Mouse (Mus musculus): Measurements from ENCODE around the gene Kbtbd12.

The Kbtbd12 gene

DNA sequence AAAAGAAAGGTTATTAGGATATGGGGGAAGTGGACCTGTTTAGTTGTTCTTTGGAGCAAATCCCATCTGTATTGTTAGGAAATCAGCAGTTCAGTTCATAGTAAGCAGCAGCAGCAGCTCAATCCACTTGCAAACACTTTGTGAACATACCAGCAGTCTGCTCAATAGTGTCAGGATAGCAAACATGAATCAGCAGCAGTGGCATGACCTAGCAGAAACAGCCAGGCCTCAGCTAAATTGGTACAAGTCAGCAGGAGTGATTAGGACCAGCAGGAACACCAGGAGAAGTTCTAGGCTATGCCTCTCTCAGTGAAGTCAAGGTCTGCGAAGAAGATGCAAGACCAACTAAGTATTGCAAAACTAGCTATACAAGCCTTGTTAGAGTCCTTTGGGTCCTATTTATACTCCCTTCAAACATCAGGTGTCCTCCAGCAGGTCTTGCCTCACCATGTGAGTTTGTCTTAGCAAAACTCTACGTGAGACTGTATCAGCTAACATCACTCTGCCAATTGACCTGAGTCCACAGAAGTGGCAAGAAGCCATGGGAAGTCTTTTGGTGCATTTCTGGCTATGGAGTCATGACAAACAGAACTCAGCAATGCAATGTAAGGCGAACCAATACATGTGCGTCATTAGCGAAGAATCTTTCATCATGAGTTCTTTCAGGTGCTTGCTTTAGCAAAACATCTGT, at the start of gene Kbtbd12:
Gene Kbtbd12, minus strand, starts transcription at position 340 of the 691 bp plus-strand sequence.
- no peak for DNase-seq

DNA sequence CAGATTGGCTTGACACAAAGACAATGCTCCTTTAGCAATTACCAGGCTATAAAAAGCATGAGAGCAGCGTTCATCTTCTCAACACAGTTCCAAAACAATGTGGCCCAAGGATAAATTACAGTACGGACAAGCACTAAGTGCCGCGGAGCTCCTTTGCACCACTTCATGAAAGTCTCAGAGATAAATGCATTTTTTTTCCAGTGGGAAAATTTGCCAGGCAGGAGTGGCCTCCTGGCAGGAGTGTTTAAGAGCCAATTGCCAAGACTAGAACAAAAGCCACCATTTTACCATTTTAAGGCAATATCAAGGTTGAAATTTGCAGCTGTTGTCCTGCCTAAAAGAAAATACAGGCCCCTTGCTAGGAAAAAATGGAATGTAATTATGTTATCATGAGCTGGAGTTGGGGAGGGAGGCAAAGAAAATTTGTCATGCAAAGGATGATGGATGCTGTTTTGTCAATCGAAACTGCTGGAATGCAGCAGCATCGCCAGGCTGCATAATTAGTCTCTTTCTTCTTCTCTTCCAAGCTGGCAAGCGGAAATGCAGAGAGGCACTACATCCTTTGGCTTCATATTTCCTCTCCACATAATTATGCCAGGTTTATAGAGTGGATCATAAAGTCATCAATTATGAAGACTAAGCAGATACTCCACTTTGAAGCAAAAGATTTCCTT, 45.8 kb upstream of the Kbtbd12 start:
- DNase-seq, result no peak

DNA sequence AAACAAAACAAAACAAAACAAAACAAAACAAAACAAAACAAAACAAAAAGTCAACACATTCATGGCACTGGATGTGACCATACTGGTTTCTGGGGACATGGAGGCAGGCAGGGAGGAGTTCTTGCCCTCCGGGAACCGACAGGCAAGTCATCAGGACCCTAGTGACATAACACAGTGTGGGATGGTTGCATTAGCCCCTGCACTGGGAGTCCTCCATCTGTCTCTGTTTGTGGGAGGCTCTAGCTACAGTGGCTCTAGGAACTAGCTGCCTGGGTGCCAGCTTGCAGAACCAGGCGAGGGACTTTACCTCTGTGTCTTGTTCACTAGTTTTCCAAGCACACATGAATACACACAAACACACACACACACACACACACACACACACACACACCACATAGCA, 43.3 kb upstream of the Kbtbd12 start:
- no peak for DNase-seq

DNA sequence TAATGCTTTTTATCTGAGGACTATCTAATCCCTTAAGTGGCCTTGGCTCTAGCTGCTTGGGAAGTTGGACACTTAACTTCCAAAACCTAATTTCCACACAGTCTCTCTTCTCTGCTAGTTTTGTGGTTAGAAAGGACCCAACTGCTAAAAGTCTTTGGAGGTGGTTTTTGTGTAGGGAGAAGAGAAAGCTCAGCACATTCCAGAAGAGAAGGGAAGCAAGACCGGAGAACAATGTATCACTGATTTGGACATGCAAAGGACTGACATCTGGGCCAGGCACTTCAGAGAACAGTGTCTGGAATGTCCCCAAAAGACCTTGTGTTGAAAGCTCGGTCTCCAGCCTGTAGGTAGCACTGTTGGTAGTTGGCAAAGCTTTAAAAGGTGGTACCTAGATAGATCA, 40.0 kb upstream of the Kbtbd12 start:
- peak; percentile 23 for DNase-seq

DNA sequence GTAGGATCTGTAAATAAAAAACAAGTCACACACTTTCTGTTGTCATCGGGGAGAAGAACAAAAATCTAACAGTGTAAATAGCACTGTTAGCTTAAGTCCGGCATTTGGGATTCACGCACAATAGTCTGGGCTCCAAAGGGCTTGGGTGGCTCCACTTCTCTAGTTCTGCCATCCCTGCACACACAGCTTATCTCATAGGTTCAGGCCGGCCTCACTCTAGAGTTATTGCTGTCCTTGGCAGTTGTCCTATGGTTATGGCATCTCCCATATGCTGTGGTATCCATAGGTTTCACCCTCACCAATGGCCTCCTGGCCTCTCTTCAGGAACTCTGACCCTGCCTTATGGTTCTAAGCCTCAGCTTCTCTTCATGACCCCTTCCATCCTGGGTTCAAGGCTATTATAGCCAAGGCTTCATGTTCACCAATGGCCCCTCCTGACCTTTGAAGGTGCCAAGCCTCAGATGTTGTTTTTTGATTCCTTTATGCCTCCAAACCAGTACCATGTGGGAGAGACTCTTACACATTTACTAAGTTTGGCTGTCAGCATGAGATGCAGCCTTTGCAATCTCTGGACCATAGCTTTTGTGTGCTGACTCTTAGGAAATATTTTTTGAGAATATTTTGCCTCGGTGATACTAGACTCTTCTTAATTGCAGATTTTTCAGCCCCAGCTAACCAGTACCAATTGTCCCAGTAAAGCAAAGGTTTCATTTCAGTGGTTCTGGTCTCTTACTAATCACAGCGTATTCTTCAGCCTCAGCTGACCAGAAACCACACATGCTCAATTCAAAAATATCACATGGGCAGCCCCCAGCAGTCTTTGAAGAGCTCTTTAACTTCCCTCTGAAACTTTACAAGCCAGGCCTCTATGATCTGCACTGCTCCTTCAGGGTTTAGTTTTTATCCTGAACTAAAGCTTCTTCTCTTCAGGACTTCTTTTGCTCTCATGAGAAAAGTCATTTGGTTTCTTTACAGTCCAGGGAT, 39.3 kb upstream of the Kbtbd12 start:
- DNase-seq, result no peak

DNA sequence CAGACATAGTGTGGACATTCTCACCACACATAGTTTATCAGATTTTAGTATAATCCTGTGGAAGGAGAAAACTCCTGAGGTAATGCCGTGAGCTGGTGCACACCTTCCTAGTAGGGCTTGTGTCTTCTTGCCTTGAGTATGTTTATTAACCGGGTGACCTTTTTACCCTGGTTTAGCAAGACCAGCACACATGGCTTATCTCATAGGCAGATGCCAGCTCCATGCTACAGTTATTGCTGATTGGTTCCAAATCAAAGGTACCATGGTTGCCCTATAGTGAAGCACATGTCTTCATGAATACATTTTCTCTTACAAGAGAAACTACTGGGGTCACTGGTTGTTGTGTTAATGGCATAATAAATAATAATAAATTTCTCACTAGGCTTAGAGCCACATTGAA, 38.1 kb upstream of the Kbtbd12 start:
- no peak for DNase-seq

DNA sequence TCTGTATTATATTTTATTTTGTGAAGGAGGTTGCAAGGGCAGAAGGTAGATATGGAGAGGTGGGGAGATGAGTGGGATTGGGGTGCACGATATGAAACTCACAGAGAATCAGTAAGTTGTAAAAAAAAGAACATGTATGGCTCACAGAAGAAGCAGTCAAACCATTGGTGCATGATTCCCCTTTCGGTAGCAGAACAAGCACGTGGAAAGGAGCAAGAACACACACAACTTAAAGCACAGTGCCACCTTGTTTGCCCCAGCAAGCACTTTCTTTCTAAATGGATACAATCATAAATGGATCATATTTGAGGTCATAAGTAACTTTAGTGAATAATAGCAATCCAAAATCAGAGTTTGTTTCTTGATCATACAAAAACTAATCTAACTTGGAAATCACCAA, 24.5 kb upstream of the Kbtbd12 start:
- no peak for DNase-seq

DNA sequence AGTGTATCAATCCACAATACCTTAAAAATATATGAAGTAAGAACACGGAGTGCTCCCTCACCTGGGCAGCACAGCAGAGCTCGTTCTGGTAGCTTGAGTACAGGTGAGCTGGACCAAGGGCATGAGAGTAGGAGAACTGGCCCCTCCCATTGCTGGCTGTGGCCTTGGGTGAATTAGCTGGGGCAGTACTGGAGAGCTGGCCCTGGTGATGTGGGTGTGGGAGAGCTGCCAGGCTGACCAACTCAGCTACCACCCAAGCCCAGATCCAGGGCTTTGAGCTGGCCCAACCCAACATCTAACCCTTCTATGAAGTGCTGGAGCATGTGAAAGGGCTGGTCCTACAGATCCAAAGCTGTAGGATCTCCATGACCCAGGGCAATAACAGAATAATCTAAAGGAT, 23.9 kb upstream of the Kbtbd12 start:
- DNase-seq, result peak; percentile 41

DNA sequence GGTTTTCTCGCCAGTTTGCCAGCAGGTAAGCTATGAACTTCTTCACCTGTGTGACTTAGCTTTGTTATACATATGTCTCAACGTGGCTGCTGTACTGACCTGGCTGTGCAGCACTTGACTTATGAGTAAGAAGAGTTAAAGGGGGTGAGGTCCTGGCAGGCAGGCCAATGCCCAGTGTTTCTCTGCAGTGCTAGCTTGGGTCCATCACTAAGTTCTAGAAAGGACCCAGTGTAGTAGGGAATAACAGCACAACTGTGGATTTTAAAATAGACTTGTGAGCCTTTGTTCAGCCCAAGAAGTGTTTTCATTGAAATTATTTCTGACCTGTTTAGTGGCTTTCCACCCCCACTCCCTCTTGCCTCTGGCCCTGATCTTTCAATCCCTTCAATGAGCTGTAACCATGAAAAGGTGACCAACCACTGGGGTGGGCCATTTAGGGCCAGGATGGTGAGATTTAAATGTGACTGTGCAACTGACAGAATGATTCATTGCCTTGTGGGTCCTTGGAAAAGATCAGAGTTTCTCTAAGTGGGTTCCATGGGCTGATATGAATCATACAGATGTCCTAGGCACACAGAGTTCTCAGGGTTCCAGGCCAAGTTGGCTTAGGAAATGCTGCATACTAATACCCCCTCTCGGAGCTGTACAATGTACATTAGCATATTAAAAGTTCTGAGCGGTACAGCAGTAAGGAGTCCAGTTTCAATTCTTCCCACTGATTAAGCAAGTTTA, 10.0 kb upstream of the Kbtbd12 start:
- DNase-seq, result peak; percentile 46

DNA sequence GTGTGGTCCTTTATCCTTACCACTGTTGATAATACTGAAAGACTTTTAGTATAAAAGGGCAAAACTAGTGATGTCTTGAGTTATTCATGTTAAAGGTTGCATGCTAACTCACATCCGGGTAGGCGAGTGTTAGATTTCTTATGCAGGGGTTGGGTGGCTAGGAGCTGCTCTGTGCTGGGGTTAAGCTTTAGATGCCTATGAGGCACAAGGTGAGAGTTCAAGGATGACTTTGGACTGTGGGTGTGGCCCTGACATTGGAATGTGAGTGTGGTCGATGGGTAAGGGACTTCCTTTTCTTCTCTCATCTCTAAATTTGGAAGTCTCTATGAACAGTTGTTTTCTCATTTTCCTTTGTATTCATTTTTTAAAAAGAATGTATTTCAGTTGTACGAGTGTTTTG, 7.0 kb upstream of the Kbtbd12 start:
- DNase-seq, result no peak

DNA sequence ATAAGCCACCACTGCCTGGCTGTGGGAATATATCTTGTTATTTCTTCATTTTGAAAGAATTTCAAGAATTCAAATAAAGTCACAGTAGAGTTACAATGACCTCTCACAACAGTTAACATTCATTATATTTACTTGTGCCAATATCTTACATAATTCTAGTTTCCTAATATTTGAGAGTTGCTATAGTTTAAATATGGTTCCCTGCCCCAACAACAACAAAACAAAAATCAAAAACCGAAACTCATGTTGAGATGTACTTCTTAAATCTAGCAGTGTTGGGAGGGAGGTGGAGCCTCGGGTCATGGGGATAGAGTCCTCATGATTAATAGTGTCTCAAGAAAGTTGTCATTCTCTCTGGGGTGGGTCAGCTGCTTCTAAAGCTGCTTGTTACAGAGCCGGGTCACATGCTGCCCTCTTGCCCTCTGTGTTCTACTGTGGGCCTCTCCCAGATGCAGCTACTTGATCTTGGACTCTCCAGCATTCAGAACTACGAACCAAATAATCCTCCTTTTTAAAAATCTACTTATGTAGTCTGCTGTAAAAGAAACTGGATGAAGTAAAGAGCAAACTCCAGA, 3.7 kb upstream of the Kbtbd12 start:
- peak; percentile 50 for DNase-seq

DNA sequence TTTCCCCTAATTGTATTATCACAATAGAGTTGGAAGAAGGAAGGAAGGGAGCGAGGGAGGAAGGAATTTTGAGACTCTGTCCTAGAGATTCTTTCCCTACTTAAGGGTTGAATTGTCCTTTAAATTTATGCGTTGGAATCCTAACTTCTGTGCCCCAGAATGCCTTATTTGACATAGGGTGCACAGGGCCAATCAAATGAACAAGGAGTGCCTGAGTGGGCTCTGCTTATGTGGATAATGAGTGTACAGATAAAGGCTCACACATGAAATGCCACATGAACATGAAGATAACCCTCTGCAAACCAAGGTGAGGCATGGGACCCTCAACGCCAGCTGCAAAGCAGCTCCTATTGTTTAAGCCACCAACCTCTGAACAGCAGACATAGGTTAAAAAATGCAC, 2.6 kb upstream of the Kbtbd12 start:
- no peak for DNase-seq

DNA sequence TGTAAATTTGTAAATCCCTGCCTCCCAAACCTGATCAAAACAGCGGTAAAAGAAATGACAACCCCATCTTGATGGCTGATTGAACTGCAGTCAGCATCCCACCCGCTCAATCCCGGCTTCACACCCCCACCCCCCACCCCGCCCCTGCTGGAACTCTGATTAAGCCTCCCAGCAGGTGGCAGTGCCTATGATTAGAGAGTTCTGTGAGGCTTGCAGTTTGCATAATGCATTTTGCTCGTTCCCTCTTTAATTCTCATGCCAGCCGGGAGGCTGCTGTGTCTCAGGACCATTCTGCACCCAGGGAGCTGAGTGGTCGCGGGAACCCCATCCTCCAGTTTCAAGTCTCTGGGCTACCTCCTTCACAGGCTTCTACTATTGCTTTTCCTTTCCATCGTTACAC, 2.2 kb upstream of the Kbtbd12 start:
- no peak for DNase-seq

DNA sequence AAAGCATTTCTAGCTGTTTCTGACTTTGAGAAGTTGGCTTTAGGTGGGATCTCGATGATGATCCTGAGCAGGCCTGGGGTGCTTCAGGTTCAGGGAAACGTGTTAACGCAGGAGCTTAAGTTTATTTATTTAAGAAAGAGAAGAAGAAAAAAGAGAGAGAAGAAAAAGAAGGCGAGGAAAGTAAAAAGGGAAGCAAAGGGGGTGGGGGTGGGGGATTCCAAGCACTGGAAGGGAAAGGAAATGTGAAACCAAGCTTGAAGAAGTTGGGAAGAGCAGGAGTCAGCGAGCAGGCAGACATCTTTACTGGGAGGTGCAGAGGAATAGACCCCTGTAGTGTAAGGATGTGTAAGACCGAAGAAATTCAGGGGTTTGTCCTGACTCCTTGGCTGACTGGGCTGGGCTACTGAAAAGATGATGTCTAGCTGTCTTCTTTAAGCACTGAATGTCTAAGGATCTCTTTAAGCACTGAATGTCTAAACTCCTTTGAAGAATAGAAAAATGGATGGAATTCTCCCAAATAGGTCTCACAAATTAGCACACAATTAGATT, 1.7 kb upstream of the Kbtbd12 start:
- no peak for DNase-seq

DNA sequence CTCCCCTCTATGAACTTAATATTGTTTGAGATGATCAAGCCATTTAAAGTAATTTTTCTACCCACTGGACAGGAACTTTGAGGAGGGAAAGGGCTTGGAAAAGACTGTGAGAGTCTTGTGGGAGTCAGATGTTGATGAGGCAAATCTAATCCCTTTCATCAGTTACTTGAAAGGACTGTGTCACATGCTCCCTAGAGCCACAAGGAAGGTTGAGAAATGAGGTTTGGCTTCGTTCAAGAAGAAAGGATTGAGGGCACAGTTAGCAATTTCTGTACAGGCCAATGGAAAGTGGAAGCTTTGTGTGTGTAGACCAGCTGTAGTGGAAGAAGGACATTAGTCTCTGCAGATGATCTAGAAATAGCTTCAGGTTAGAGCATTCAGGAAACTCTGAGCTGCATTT, 1.2 kb upstream of the Kbtbd12 start:
- DNase-seq, result no peak

DNA sequence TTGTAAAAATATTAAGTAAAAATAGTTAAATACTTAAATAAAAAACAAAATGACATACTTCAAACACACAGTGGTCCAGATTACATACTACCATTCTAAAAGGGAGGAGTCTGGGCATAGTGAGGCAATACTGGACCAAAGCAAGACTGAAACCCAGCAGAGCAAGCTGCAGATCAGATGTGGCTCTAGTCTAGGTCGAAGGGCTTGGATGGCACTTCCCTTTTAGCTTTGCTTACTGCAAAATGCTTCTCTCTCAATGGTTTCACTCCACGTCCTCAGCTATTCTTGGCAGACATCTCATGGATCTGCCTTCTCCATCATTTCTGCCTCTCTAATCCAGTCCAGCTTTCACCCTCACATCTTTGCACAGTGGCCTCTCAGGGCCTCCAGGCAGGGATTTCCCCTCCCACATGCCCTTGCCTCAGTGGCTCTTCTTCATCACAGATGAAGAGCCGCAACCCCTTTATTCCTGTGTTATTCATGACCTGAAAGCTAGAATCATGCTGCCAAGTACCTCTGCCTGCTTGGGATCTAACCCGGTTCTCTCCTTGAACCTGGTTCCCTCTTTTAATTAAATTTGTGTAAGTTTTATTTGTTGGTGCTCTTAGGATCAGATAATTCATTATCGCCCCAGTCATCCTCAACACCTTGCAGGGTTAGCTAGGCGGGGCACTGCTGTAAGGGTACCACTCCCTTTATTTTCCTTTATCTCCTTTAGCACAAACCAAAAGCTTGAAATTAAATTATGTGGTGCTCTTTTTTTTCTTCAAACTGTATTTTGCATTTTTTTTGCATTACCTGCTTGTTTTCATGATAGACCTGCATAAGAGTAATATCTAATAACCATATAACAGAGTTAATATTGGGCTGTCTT, 1.6 kb downstream of the Kbtbd12 start:
- DNase-seq, result no peak

DNA sequence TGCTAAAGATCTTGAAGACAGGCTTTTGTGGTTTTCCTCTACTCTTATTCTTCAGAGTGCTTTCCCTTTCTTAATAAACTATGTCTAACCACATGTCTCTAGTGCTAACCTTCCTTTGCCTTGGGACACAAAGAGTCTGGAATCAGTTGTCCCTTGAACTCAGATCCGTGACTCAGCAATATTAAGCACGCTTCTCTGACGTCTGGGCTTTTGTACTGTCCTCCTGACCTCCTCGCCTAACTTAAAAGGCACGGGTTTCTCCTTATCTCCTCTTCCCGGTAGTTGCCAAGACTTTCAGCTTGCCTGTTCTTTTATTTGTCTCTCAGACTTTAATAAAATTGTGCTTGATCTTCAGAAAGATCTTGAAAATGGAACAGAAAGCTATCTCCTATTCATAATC, 6.5 kb downstream of the Kbtbd12 start:
- no peak for DNase-seq

DNA sequence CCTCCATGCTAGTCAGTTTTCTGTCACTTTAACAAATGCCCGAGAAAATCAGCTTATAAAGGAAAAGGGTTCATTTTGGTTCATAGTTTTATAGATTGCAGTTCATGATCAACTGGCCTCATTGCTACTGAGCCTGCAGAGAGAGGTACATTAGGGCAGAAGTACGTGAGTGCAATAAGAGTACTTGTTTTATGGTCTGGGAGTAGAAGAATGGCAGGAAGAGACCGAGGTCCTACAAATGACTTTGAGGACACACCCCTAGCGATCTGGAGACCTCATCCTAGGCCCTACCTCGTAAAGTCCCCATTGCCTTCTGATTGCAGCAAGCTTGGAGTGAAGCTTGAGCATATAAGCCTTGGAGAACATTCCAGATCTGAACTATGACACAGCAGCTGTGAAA, 7.2 kb downstream of the Kbtbd12 start:
- no peak for DNase-seq

DNA sequence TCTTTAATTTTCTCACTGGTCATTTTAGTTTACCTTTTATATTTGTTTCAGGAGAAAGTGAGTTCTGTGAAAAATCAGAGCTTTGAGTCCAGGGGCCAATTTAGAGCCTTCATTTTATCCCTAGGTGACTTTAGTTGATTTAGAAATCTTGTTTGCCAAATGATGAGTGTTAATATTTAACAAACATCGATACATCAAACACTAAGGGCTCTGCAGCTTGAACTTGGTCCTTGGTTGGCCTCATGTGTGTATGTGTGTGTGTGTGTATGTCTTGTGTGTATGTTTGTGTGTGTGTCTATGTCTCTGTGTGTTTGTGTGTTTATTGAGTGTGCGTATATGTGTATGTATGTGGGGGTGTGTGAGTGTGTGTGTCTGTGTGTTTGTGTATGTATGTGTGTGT, 7.9 kb downstream of the Kbtbd12 start:
- DNase-seq, result no peak

DNA sequence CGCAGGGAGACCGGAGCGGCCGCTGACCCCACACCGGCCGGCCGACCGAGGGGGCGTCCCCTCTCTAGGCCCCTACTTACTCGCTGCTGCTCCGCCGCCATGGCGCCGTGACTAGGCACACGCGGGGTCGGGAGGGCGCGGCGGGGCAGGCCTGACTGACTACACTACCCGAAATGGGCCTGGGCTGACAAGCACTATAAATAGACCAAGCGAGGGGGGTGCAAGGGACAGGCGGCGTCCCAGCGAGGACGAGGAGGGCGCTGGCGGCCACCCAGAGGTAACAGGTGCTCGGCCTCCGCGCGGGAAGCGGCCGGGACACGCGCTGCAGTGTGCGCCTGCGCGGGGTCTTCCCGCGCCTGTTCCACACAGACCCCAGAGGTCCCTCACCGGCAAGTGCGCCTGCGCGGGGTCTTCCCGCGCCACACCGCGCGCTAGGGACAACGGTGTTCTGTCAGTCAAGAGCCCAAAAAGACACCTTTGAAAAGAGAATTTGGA, 10.4 kb downstream of the Kbtbd12 start:
- DNase-seq, result peak; percentile 45

DNA sequence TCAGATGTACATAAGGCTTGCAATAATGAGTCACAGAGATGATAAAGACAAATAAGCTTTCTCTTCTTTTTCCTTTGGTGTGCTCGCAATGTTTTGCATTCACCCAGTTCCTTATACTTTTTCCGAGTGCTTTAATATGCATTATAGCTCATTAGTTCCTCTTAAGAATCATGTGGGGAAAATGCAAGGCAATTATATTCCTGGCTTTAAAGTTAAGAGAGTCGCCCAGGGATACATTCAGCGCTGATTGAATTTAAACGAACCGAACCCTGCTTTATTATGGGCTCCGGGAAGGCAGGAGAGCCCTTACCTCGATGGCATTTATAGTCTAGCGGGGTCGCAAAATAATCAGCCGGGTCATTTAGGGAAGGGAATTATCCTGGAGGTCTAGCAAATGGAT, 10.8 kb downstream of the Kbtbd12 start:
- DNase-seq, result no peak

All from kidney, adult 11 months (tissue).